Comparison of ENCODE assay signal across 22 mouse cellular contexts in genomic region chr8:123780471-123780870, GRCm38 (mm10).
"Had no signal": no experiment of that assay in that cellular context is flagged by ENCODE, and none has a peak within 500 bp of the region (broad histone marks: within the 10 kb centered on the region; RNA-seq: fewer than 3 reads in every experiment).

No protein-coding gene starts in this region.

- H3K27ac ChIP-seq: kidney, embryonic 15.5 days; limb, embryonic 10.5 days; limb, embryonic 13.5 days; liver, embryonic 12.5 days; liver, embryonic 15.5 days; macrophage; midbrain, embryonic 12.5 days; midbrain, embryonic 15.5 days; neural tube, embryonic 12.5 days; neural tube, embryonic 15.5 days; stomach, embryonic 15.5 days had no signal

- H3K9ac ChIP-seq: kidney, embryonic 15.5 days; limb, embryonic 13.5 days; liver, embryonic 12.5 days; liver, embryonic 15.5 days; midbrain, embryonic 12.5 days; midbrain, embryonic 15.5 days; neural tube, embryonic 12.5 days; neural tube, embryonic 15.5 days; stomach, embryonic 15.5 days had no signal

- H3K36me3 ChIP-seq: kidney, embryonic 15.5 days; limb, embryonic 10.5 days; limb, embryonic 13.5 days; liver, embryonic 12.5 days; liver, embryonic 15.5 days; midbrain, embryonic 12.5 days; midbrain, embryonic 15.5 days; neural tube, embryonic 12.5 days; neural tube, embryonic 15.5 days; stomach, embryonic 15.5 days had no signal

- ATAC-seq: liver, embryonic 12.5 days; lung, postnatal 0 days; midbrain, embryonic 15.5 days had no signal

- DNase-seq: kidney, adult 8-10 months; kidney, postnatal 10 days; kidney, postnatal 36 days; layer of hippocampus, adult 9-11 months; liver; lung, adult 18-20 months; right cerebral cortex, adult 18-20 months; right cerebral cortex, postnatal 14 days; right cerebral cortex, postnatal 4 days; thymus, postnatal 36 days had no signal

- H3K4me2 ChIP-seq: limb, embryonic 13.5 days; liver, embryonic 12.5 days; liver, embryonic 15.5 days; midbrain, embryonic 12.5 days; midbrain, embryonic 15.5 days; neural tube, embryonic 12.5 days; neural tube, embryonic 15.5 days; stomach, embryonic 15.5 days had no signal

- H3K27me3 ChIP-seq: limb, embryonic 13.5 days; midbrain, embryonic 15.5 days; neural tube, embryonic 15.5 days; stomach, embryonic 15.5 days had no signal

- H3K9me3 ChIP-seq: kidney, embryonic 15.5 days; limb, embryonic 10.5 days; limb, embryonic 13.5 days; liver, embryonic 12.5 days; liver, embryonic 15.5 days; midbrain, embryonic 12.5 days; midbrain, embryonic 15.5 days; neural tube, embryonic 12.5 days; neural tube, embryonic 15.5 days; stomach, embryonic 15.5 days had no signal

- H3K4me3 ChIP-seq: kidney, embryonic 15.5 days; limb, embryonic 10.5 days; limb, embryonic 13.5 days; liver, embryonic 12.5 days; liver, embryonic 15.5 days; midbrain, embryonic 12.5 days; midbrain, embryonic 15.5 days; neural tube, embryonic 12.5 days; neural tube, embryonic 15.5 days; stomach, embryonic 15.5 days had no signal
